Mouse (Mus musculus) midbrain, embryonic 16.5 days (tissue): ENCODE measurements around the gene Gm21103. TPM values are rescaled to one million over a fixed set of nuclear protein-coding genes. Genes with fewer than 3 reads are reported as not detected.
A peak's percentile ranks its signal among the peaks of the same experiment; 100 is the strongest.
"Not testable (repeated sequence)": the region's sequence is repeated elsewhere in the genome, so short reads cannot be mapped to it uniquely, and the experiment has no call there.

Source experiments
- ATAC-seq: fragments of 200-750 bp; cut with Nextera tagmentation; 2 replicates; pipeline ENCODE4 v1.8.0; 2017; ENCODE audit warnings: moderate TSS enrichment
- H3K27ac ChIP-seq: fragments of 300-500 bp; sonication (generic); 2 replicates; pipeline ENCODE4 v1.5.1; 2014; ENCODE audit warnings: mild to moderate bottlenecking, low read length, mixed read lengths
- H3K27me3 ChIP-seq: fragments of 300-500 bp; sonication (generic); 2 replicates; pipeline ENCODE4 v1.6.1; 2014; ENCODE audit warnings: low read depth, low read length, mixed read lengths; ENCODE audit not compliant: control insufficient read depth, insufficient read depth
- H3K36me3 ChIP-seq: fragments of 300-500 bp; sonication (generic); 2 replicates; pipeline ENCODE4 v1.6.1; 2014; ENCODE audit warnings: mild to moderate bottlenecking, low read length, moderate library complexity, mixed read lengths; ENCODE audit not compliant: control insufficient read depth, insufficient read depth
- H3K4me1 ChIP-seq: fragments of 300-500 bp; sonication (generic); 2 replicates; pipeline ENCODE4 v1.6.1; 2014; ENCODE audit warnings: mild to moderate bottlenecking, low read length, mixed read lengths; ENCODE audit not compliant: control insufficient read depth, insufficient read depth
- H3K4me2 ChIP-seq: fragments of 300-500 bp; sonication (generic); 2 replicates; pipeline ENCODE4 v1.6.1; 2014; ENCODE audit warnings: mild to moderate bottlenecking, low read length, mixed read lengths
- H3K4me3 ChIP-seq: fragments of 300-500 bp; sonication (generic); 2 replicates; pipeline ENCODE4 v1.5.1; 2014; ENCODE audit warnings: low read depth, mild to moderate bottlenecking, low read length, moderate library complexity, mixed read lengths
- H3K9ac ChIP-seq: fragments of 300-500 bp; sonication (generic); 2 replicates; pipeline ENCODE4 v1.6.1; 2014; ENCODE audit warnings: low read depth, low read length, mixed read lengths
- H3K9me3 ChIP-seq: fragments of 300-500 bp; sonication (generic); replicated peaks from 2 replicates; pipeline ENCODE4 v1.6.1; 2014; ENCODE audit warnings: mild to moderate bottlenecking, low read length, mixed read lengths; ENCODE audit not compliant: control insufficient read depth, poor library complexity, severe bottlenecking
- WGBS: fragments of 180-500 bp; shearing (Covaris S2); extraction: QIAGEN DNeasy Blood & Tissue Kit; methylation state at CpG from one replicate; pipeline ENCODE4 v1.1.7; 2014; 5-methylcytosine and 5-hydroxymethylcytosine counted together
- polyA plus RNA-seq: library from polyadenylated mRNA; unstranded; fragments of >200 nt; fragmentation: Nextera tagmentation; extraction: Ambion mirVana; gene quantifications from 2 replicates; pipeline ENCODE4 v1.2.1, GENCODE M21; 2015

The Gm21103 gene
- not detected in 2 replicates for polyA plus RNA-seq

DNA sequence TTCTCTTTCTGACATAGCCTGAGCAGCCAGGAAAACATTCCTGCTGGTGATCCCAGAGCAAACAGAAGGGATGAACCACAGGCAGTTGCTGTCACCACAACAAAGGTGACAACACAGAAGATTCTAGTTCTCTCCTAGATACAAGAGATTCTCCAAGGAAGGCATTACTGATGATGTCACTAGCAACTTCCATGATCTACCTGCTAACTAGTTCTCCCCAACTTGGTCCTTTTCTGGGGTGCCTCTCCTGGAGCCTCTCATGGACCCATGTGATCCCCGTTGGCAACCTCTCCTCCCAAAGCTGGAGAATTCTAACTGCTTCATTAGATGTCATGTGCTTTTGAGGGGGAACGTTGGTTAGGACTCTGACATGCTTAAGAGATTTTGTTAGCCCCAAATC, at the start of gene Gm21103:
Gene Gm21103, minus strand, starts transcription at position 101 of the 400 bp plus-strand sequence.
- not testable (repeated sequence) for H3K4me1 ChIP-seq, H3K4me2 ChIP-seq, ATAC-seq, H3K27ac ChIP-seq, H3K9ac ChIP-seq, H3K36me3 ChIP-seq, H3K9me3 ChIP-seq, H3K27me3 ChIP-seq, H3K4me3 ChIP-seq
- 81% methylated on average over 2 of the region's 2 CpGs for WGBS

DNA sequence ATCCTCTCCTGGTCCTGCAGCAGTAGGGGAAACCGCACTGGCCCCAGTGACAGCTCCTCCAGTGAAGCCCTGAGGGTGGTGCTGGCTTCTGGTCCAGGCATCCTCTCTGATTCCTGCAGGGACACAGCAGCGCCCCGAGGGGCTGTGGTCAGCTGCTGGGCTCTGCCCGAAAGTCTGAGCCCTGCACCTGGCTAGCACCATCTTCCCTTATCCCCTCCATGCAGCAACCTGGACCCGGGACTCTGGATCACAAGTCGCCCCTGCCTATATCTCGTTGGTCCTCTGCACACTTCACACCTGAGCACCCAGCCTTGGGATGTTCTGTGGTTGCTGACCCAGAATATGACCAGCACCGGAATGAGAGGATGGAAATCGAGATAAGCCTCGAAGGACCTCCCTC, 38.9 kb upstream of the Gm21103 start, which contains the start of gene Gm3618:
Gene Gm3618, minus strand, starts transcription at position 101 of the 400 bp plus-strand sequence.
- H3K36me3 ChIP-seq, H3K9ac ChIP-seq, H3K4me1 ChIP-seq, H3K4me2 ChIP-seq, H3K4me3 ChIP-seq, H3K27me3 ChIP-seq, H3K27ac ChIP-seq, ATAC-seq, H3K9me3 ChIP-seq: not testable (repeated sequence)
- no CpG with 5 or more reads among the region's 10 CpGs for whole genome bisulfite sequencing

DNA sequence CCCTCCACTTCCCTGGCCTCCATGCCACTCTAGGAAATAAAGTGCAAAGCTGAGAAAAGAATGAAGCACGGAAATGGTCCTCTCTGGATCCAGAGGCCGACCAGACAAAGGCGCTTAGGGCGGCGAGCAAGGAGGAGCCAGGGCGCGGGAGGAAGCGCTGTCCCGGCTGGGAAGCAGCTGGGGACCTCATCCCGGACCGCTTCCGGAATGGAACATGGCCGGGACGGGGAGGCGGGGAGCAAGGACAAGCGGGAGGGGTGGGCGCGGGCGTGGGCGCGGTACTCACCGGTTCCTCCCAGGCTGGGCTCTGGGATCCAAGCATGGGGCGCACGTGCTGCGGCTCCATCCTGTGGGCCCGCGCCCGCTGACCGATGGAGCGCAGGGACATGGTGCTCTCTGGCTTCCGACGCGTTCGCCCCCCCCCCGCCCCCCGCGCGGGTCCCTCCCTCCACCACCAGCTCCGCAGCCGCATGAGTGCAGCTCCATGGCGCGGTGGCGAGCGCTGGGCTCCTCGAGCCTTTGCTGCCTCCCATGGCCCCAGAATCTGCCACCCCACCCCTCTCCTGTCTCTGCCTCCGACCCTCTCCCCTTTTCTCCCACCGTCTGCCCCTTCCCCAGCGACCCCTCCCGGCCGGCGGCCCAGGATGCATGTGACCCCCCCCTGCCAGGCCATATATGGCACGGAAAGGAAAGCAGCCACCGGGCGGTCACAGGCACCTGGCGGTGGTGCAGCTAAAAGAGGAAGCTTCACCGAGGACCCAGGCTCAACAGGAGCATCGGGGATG, 17.5 kb downstream of the Gm21103 start, which contains the start of gene Gm3411:
Gene Gm3411, minus strand, starts transcription at position 320 of the 785 bp plus-strand sequence.
- peak within 1 kb of the TSS; percentile 55; the same call in 1 of the 2 replicates for H3K27ac ChIP-seq
- H3K9ac ChIP-seq = peak within 1 kb of the TSS; percentile 76
- ATAC-seq, H3K27me3 ChIP-seq, H3K9me3 ChIP-seq, H3K4me1 ChIP-seq, H3K36me3 ChIP-seq: not testable (repeated sequence)
- WGBS = 3% methylated on average over 27 of the region's 57 CpGs
- H3K4me3 ChIP-seq = peak within 1 kb of the TSS; percentile 54
- H3K4me2 ChIP-seq = peak within 1 kb of the TSS; percentile 56

Other genes starting within 250 kb of the Gm21103 start
- not detected in 2 replicates for gene Gm6337, start 246.6 kb downstream of the Gm21103 start, polyA plus RNA-seq
- gene Gm8206, start 210.9 kb downstream of the Gm21103 start, polyA plus RNA-seq = 3.9 and 7.0 TPM in 2 replicates
- gene Gm3468, start 196.2 kb downstream of the Gm21103 start, polyA plus RNA-seq = 5.9 and 6.3 TPM in 2 replicates
- gene Gm3476, start 179.0 kb downstream of the Gm21103 start, polyA plus RNA-seq = not detected in 2 replicates
- gene Gm21560, start 85.6 kb downstream of the Gm21103 start, polyA plus RNA-seq = not detected in 2 replicates
- gene Gm3411, start 17.6 kb downstream of the Gm21103 start, polyA plus RNA-seq = 10.4 and 12.1 TPM in 2 replicates
- gene Gm3618, start 38.8 kb upstream of the Gm21103 start, polyA plus RNA-seq = not detected in 2 replicates
- gene Gm16440, start 85.5 kb upstream of the Gm21103 start, polyA plus RNA-seq = not detected in 2 replicates
- gene Gm3591, start 107.6 kb upstream of the Gm21103 start, polyA plus RNA-seq = 6.4 and 7.9 TPM in 2 replicates
- gene Gm3594, start 139.8 kb upstream of the Gm21103 start, polyA plus RNA-seq = not detected in 2 replicates
- not detected in 2 replicates for gene Gm8356, start 232.4 kb upstream of the Gm21103 start, polyA plus RNA-seq